Mouse (Mus musculus) heart, embryonic 15.5 days (tissue): ENCODE data around the gene Ptpn4. TPM values are rescaled to one million over a fixed set of nuclear protein-coding genes. Genes with fewer than 3 reads are reported as not detected.
A peak's percentile ranks its signal among the peaks of the same experiment; 100 is the strongest.

Source experiments
- ATAC-seq: fragments of 200-750 bp; cut with Nextera tagmentation; replicated peaks from 2 replicates; pipeline ENCODE4 v1.8.0; 2017; ENCODE audit warnings: low read depth, moderate TSS enrichment; ENCODE audit not compliant: insufficient number of reproducible peaks, insufficient read depth, low FRiP score
- H3K27ac ChIP-seq: fragments of 300-500 bp; sonication (generic); 2 replicates; pipeline ENCODE4 v1.5.1; 2015; ENCODE audit warnings: mild to moderate bottlenecking, inconsistent platforms
- H3K27me3 ChIP-seq: fragments of 300-500 bp; sonication (generic); 2 replicates; pipeline ENCODE4 v1.6.1; 2015; ENCODE audit warnings: inconsistent platforms
- H3K36me3 ChIP-seq: fragments of 300-500 bp; sonication (generic); 2 replicates; pipeline ENCODE4 v1.6.1; 2015; ENCODE audit warnings: mild to moderate bottlenecking, inconsistent platforms
- H3K4me1 ChIP-seq: fragments of 300-500 bp; sonication (generic); replicated peaks from 2 replicates; pipeline ENCODE4 v1.6.1; 2015; ENCODE audit warnings: inconsistent platforms
- H3K4me2 ChIP-seq: fragments of 300-500 bp; sonication (generic); 2 replicates; pipeline ENCODE4 v1.6.1; 2015; ENCODE audit warnings: inconsistent platforms, mild to moderate bottlenecking, moderate library complexity
- H3K4me3 ChIP-seq: fragments of 300-500 bp; sonication (generic); 2 replicates; pipeline ENCODE4 v1.5.1; 2015; ENCODE audit warnings: mild to moderate bottlenecking, inconsistent platforms
- H3K9ac ChIP-seq: fragments of 300-500 bp; sonication (generic); 2 replicates; pipeline ENCODE4 v1.6.1; 2015; ENCODE audit warnings: mild to moderate bottlenecking, inconsistent platforms
- H3K9me3 ChIP-seq: fragments of 300-500 bp; sonication (generic); replicated peaks from 2 replicates; pipeline ENCODE4 v1.6.1; 2016; ENCODE audit warnings: inconsistent platforms
- WGBS: fragments of 180-500 bp; shearing (Covaris S2); methylation state at CpG from one replicate; pipeline ENCODE4 v1.1.7; 2015; ENCODE audit warnings: mixed read lengths; 5-methylcytosine and 5-hydroxymethylcytosine counted together
- polyA plus RNA-seq: library from polyadenylated mRNA; unstranded; fragments of >200 nt; fragmentation: Nextera tagmentation; extraction: Ambion mirVana; gene quantifications from 2 replicates; pipeline ENCODE4 v1.2.1, GENCODE M21; 2015

Ptpn4 gene
- polyA plus RNA-seq, 1 experiment from 2014 or later, result 4.2 TPM

- Histone ChIP-seq H3K9ac (no peak overlapping the region), H3K36me3 (peaks cover 14% of the 10 kb centered on the region), H3K9me3 (no peaks in the 10 kb centered on the region), H3K4me2 (no peak overlapping the region), H3K27me3 (no peaks in the 10 kb centered on the region), H3K27ac (no peak overlapping the region), H3K4me3 (no peak overlapping the region), H3K4me1 (no peaks in the 10 kb centered on the region)
- no peak for ATAC-seq
- 85% methylated on average over 2 of the region's 2 CpGs for WGBS
Measured at GRCm38 (mm10) chr1:119681663-119682213, 155.7 kb downstream of the Ptpn4 start.

GRCm38 (mm10) chr1:119674984-119675383, 162.4 kb downstream of the Ptpn4 start:
- no peaks in the 10 kb centered on the region for H3K9me3 ChIP-seq
- WGBS, result 50% methylated on average over 1 of the region's 1 CpGs
- H3K36me3 ChIP-seq, result peaks cover 9% of the 10 kb centered on the region; the same call in 1 of the 2 replicates
- ATAC-seq, result no peak
- no peaks in the 10 kb centered on the region for H3K4me1 ChIP-seq
- no peaks in the 10 kb centered on the region for H3K27me3 ChIP-seq
- no peak overlapping the region for H3K4me3 ChIP-seq
- H3K27ac ChIP-seq, result no peak overlapping the region
- H3K4me2 ChIP-seq, result no peak overlapping the region
- no peak overlapping the region for H3K9ac ChIP-seq

- H3K4me1 ChIP-seq, result no peaks in the 10 kb centered on the region
- no peaks in the 10 kb centered on the region for H3K27me3 ChIP-seq
- no peak overlapping the region for H3K4me3 ChIP-seq
- no peak overlapping the region for H3K4me2 ChIP-seq
- ATAC-seq, result no peak
- H3K36me3 ChIP-seq, result peaks cover 7% of the 10 kb centered on the region
- 85% methylated on average over 7 of the region's 7 CpGs for WGBS
- H3K9me3 ChIP-seq, result no peaks in the 10 kb centered on the region
- no peak overlapping the region for H3K27ac ChIP-seq
- H3K9ac ChIP-seq, result no peak overlapping the region
Measured at GRCm38 (mm10) chr1:119666904-119667303, 170.5 kb downstream of the Ptpn4 start.

GRCm38 (mm10) chr1:119654307-119654706, 183.1 kb downstream of the Ptpn4 start:
- H3K9ac ChIP-seq, result no peak overlapping the region
- no peak overlapping the region for H3K4me2 ChIP-seq
- peaks cover 5% of the 10 kb centered on the region; the same call in 1 of the 2 replicates for H3K4me1 ChIP-seq
- peaks cover 7% of the 10 kb centered on the region for H3K36me3 ChIP-seq
- H3K27me3 ChIP-seq, result no peaks in the 10 kb centered on the region
- WGBS, result 78% methylated on average over 2 of the region's 2 CpGs
- H3K9me3 ChIP-seq, result no peaks in the 10 kb centered on the region
- H3K27ac ChIP-seq, result no peak overlapping the region
- H3K4me3 ChIP-seq, result no peak overlapping the region
- no peak for ATAC-seq

GRCm38 (mm10) chr1:119650386-119650785, 187.0 kb downstream of the Ptpn4 start:
- no peak overlapping the region for H3K27ac ChIP-seq
- H3K27me3 ChIP-seq, result no peaks in the 10 kb centered on the region
- no peaks in the 10 kb centered on the region for H3K9me3 ChIP-seq
- no peak overlapping the region for H3K4me2 ChIP-seq
- no peak for ATAC-seq
- no peaks in the 10 kb centered on the region for H3K36me3 ChIP-seq
- 83% methylated on average over 5 of the region's 5 CpGs for WGBS
- no peak overlapping the region for H3K9ac ChIP-seq
- no peak overlapping the region for H3K4me3 ChIP-seq
- peaks cover 12% of the 10 kb centered on the region for H3K4me1 ChIP-seq

- Histone ChIP-seq H3K27ac (no peak overlapping the region), H3K9ac (no peak overlapping the region), H3K4me3 (no peak overlapping the region), H3K36me3 (no peaks in the 10 kb centered on the region), H3K27me3 (no peaks in the 10 kb centered on the region), H3K4me2 (no peak overlapping the region), H3K9me3 (no peaks in the 10 kb centered on the region), H3K4me1 (peaks cover 12% of the 10 kb centered on the region)
- 19% methylated on average over 2 of the region's 2 CpGs for WGBS
- no peak for ATAC-seq
Measured at GRCm38 (mm10) chr1:119649627-119650026, 187.8 kb downstream of the Ptpn4 start.

GRCm38 (mm10) chr1:119648205-119649111, 189.0 kb downstream of the Ptpn4 start, which contains the start of gene Epb41l5:
Gene Epb41l5 (minus strand): TSS chr1:119649000.
- Histone ChIP-seq H3K4me2 (peak within 1 kb of the TSS; percentile 86), H3K4me1 (peaks cover 12% of the 10 kb centered on the region), H3K4me3 (peak within 1 kb of the TSS; percentile 96), H3K27ac (peak within 1 kb of the TSS; percentile 91), H3K36me3 (no peaks in the 10 kb centered on the region), H3K9ac (peak within 1 kb of the TSS; percentile 74), H3K9me3 (no peaks in the 10 kb centered on the region), H3K27me3 (no peaks in the 10 kb centered on the region)
- WGBS, result under 1% methylated on average over 84 of the region's 86 CpGs
- peak; percentile 94 for ATAC-seq

GRCm38 (mm10) chr1:119646356-119646755, 191.1 kb downstream of the Ptpn4 start:
- Histone ChIP-seq H3K4me2 (no peak overlapping the region), H3K27ac (no peak overlapping the region), H3K4me1 (peaks cover 20% of the 10 kb centered on the region), H3K9me3 (no peaks in the 10 kb centered on the region), H3K9ac (no peak overlapping the region), H3K4me3 (no peak overlapping the region), H3K36me3 (no peaks in the 10 kb centered on the region), H3K27me3 (no peaks in the 10 kb centered on the region)
- WGBS, result 63% methylated on average over 2 of the region's 2 CpGs
- ATAC-seq, result no peak

GRCm38 (mm10) chr1:119642367-119642766, 195.0 kb downstream of the Ptpn4 start:
- Histone ChIP-seq H3K4me1 (peaks cover 13% of the 10 kb centered on the region), H3K27me3 (no peaks in the 10 kb centered on the region), H3K9ac (no peak overlapping the region), H3K4me3 (no peak overlapping the region), H3K27ac (0 out of 2 replicates have a peak overlapping the region, but pooled peaks have one; percentile 3), H3K36me3 (no peaks in the 10 kb centered on the region), H3K9me3 (no peaks in the 10 kb centered on the region), H3K4me2 (peak overlapping the region; percentile 26)
- ATAC-seq, result 0 out of 2 replicates have a peak, but pooled peaks have one; percentile 62
- 32% methylated on average over 12 of the region's 12 CpGs for WGBS

GRCm38 (mm10) chr1:119641090-119641812, 196.2 kb downstream of the Ptpn4 start:
- ATAC-seq, result no peak
- H3K27me3 ChIP-seq, result no peaks in the 10 kb centered on the region
- H3K9me3 ChIP-seq, result no peaks in the 10 kb centered on the region
- no peaks in the 10 kb centered on the region for H3K36me3 ChIP-seq
- no peak overlapping the region for H3K9ac ChIP-seq
- no peak overlapping the region for H3K4me2 ChIP-seq
- H3K27ac ChIP-seq, result 0 out of 2 replicates have a peak overlapping the region, but pooled peaks have one; percentile 44
- H3K4me1 ChIP-seq, result peaks cover 10% of the 10 kb centered on the region
- no peak overlapping the region for H3K4me3 ChIP-seq

GRCm38 (mm10) chr1:119640006-119640405, 197.4 kb downstream of the Ptpn4 start:
- WGBS, result 52% methylated on average over 2 of the region's 2 CpGs
- no peak overlapping the region for H3K9ac ChIP-seq
- no peak for ATAC-seq

More at GRCm38 (mm10) chr1:119640006-119640405, 197.4 kb downstream of the Ptpn4 start:
- Histone ChIP-seq H3K4me1 (peaks cover 10% of the 10 kb centered on the region), H3K4me3 (no peak overlapping the region), H3K9me3 (no peaks in the 10 kb centered on the region), H3K27ac (no peak overlapping the region), H3K4me2 (no peak overlapping the region), H3K36me3 (no peaks in the 10 kb centered on the region), H3K27me3 (no peaks in the 10 kb centered on the region)
